Mouse (Mus musculus): ENCODE data around the gene Hsf2bp. TPM values are rescaled to one million over a fixed set of nuclear protein-coding genes. Genes with fewer than 3 reads are reported as not detected.

Hsf2bp gene
- polyA plus RNA-seq, 1 experiment from 2014 or later = 0.30 TPM

GRCm38 (mm10) chr17:31904036-31904435 is 132.1 kb downstream of the Hsf2bp start:
- Histone ChIP-seq H3K27me3 (ENCODE audit: insufficient read depth, poor library complexity, severe bottlenecking) (no peaks in the 10 kb centered on the region), H3K4me1 (replicated peaks) (peaks cover 7% of the 10 kb centered on the region; the same call in 1 of the 2 replicates), H3K36me3 (no peaks in the 10 kb centered on the region), H3K27ac (no peak overlapping the region), H3K4me3 (no peak overlapping the region), H3K9me3 (no peaks in the 10 kb centered on the region)
- 88% methylated on average over 7 of the region's 7 CpGs for WGBS
- no peak for DNase-seq (ENCODE audit: low spot score)

GRCm38 (mm10) chr17:31902630-31903198 is 133.4 kb downstream of the Hsf2bp start:
- no peak for DNase-seq (ENCODE audit: low spot score)
- WGBS = 79% methylated on average over 3 of the region's 3 CpGs
- no peak overlapping the region for H3K27ac ChIP-seq

GRCm38 (mm10) chr17:31901461-31902204 is 134.5 kb downstream of the Hsf2bp start:
- 76% methylated on average over 11 of the region's 11 CpGs for WGBS
- no peak overlapping the region for H3K4me3 ChIP-seq

More at GRCm38 (mm10) chr17:31902630-31903198, 133.4 kb downstream of the Hsf2bp start:
- H3K27me3 ChIP-seq (ENCODE audit: insufficient read depth, poor library complexity, severe bottlenecking) = no peaks in the 10 kb centered on the region
- H3K4me3 ChIP-seq = no peak overlapping the region
- H3K36me3 ChIP-seq = no peaks in the 10 kb centered on the region
- peaks cover 10% of the 10 kb centered on the region for H3K4me1 ChIP-seq (replicated peaks)
- H3K9me3 ChIP-seq = no peaks in the 10 kb centered on the region

GRCm38 (mm10) chr17:31898941-31899340 is 137.2 kb downstream of the Hsf2bp start:
- DNase-seq (ENCODE audit: low spot score) = no peak
- Histone ChIP-seq H3K4me3 (no peak overlapping the region), H3K27me3 (ENCODE audit: insufficient read depth, poor library complexity, severe bottlenecking) (no peaks in the 10 kb centered on the region), H3K27ac (0 out of 2 replicates have a peak overlapping the region, but pooled peaks have one; percentile 17), H3K36me3 (no peaks in the 10 kb centered on the region), H3K4me1 (replicated peaks) (peaks cover 4% of the 10 kb centered on the region; the same call in 1 of the 2 replicates), H3K9me3 (no peaks in the 10 kb centered on the region)
- 56% methylated on average over 5 of the region's 5 CpGs for WGBS

More at GRCm38 (mm10) chr17:31901461-31902204, 134.5 kb downstream of the Hsf2bp start:
- Histone ChIP-seq H3K36me3 (no peaks in the 10 kb centered on the region), H3K9me3 (no peaks in the 10 kb centered on the region), H3K4me1 (replicated peaks) (peaks cover 10% of the 10 kb centered on the region; the same call in 1 of the 2 replicates), H3K27me3 (ENCODE audit: insufficient read depth, poor library complexity, severe bottlenecking) (no peaks in the 10 kb centered on the region), H3K27ac (no peak overlapping the region)
- no peak for DNase-seq (ENCODE audit: low spot score)

GRCm38 (mm10) chr17:31897186-31897793 is 138.9 kb downstream of the Hsf2bp start:
- DNase-seq (ENCODE audit: low spot score) = no peak
- WGBS = 85% methylated on average over 4 of the region's 4 CpGs
- Histone ChIP-seq H3K27me3 (ENCODE audit: insufficient read depth, poor library complexity, severe bottlenecking) (no peaks in the 10 kb centered on the region), H3K9me3 (no peaks in the 10 kb centered on the region), H3K36me3 (no peaks in the 10 kb centered on the region), H3K4me3 (no peak overlapping the region), H3K4me1 (replicated peaks) (peaks cover 19% of the 10 kb centered on the region), H3K27ac (no peak overlapping the region)

- H3K27me3 ChIP-seq (ENCODE audit: insufficient read depth, poor library complexity, severe bottlenecking) = no peaks in the 10 kb centered on the region
- H3K36me3 ChIP-seq = no peaks in the 10 kb centered on the region
- 0 out of 2 replicates have a peak overlapping the region, but pooled peaks have one; percentile 23 for H3K27ac ChIP-seq
- H3K4me1 ChIP-seq (replicated peaks) = peaks cover 22% of the 10 kb centered on the region
- 83% methylated on average over 3 of the region's 3 CpGs for WGBS
- no peak overlapping the region for H3K4me3 ChIP-seq
- no peaks in the 10 kb centered on the region for H3K9me3 ChIP-seq
- DNase-seq (ENCODE audit: low spot score) = no peak
These were observed 139.4 kb downstream of the Hsf2bp start for GRCm38 (mm10) chr17:31896751-31897150.

- no peaks in the 10 kb centered on the region for H3K9me3 ChIP-seq
- DNase-seq (ENCODE audit: low spot score) = no peak
- H3K4me3 ChIP-seq = no peak overlapping the region
- peaks cover 27% of the 10 kb centered on the region for H3K4me1 ChIP-seq (replicated peaks)
- H3K36me3 ChIP-seq = no peaks in the 10 kb centered on the region
- H3K27me3 ChIP-seq (ENCODE audit: insufficient read depth, poor library complexity, severe bottlenecking) = no peaks in the 10 kb centered on the region; the same call in 1 of the 2 replicates
- 92% methylated on average over 7 of the region's 7 CpGs for WGBS
- H3K27ac ChIP-seq = 0 out of 2 replicates have a peak overlapping the region, but pooled peaks have one; percentile 23
These were observed 139.8 kb downstream of the Hsf2bp start for GRCm38 (mm10) chr17:31896311-31896710.

Other genes with a start within 250 kb of the Hsf2bp start
- 14.0 and 14.3 TPM in 2 replicates for gene Sik1, start 180.5 kb downstream of the Hsf2bp start, polyA plus RNA-seq (2016; fragmentation: Nextera tagmentation; extraction: Ambion mirVana)
- gene Rrp1b, start 249 bp downstream of the Hsf2bp start, polyA plus RNA-seq (2016; fragmentation: Nextera tagmentation; extraction: Ambion mirVana) = 73.4 and 99.0 TPM in 2 replicates
- gene Notch3, start 130.5 kb upstream of the Hsf2bp start, polyA plus RNA-seq (2016; fragmentation: Nextera tagmentation; extraction: Ambion mirVana) = 22.9 and 26.0 TPM in 2 replicates
- gene Ephx3, start 153.2 kb upstream of the Hsf2bp start, polyA plus RNA-seq (2016; fragmentation: Nextera tagmentation; extraction: Ambion mirVana) = 0.21 and 0.24 TPM in 2 replicates
- 113 and 134 TPM in 2 replicates for gene Brd4, start 248.4 kb upstream of the Hsf2bp start, polyA plus RNA-seq (2016; fragmentation: Nextera tagmentation; extraction: Ambion mirVana)

All from hindbrain, embryonic 10.5 days (tissue).